Mouse (Mus musculus): ENCODE data around the gene A630095N17Rik. TPM values are rescaled to one million over a fixed set of nuclear protein-coding genes. Genes with fewer than 3 reads are reported as not detected.
A peak's percentile ranks its signal among the peaks of the same experiment; 100 is the strongest.

A630095N17Rik gene
- polyA plus RNA-seq, 1 experiment from 2014 or later = not detected

- Histone ChIP-seq H3K9me3 (ENCODE audit: control insufficient read depth, low read length) (no peaks in the 10 kb centered on the region), H3K27me3 (ENCODE audit: control insufficient read depth, insufficient read depth, low read length) (no peaks in the 10 kb centered on the region), H3K27ac (replicated peaks; ENCODE audit: low read depth, low read length) (0 out of 2 replicates have a peak overlapping the region, but pooled peaks have one; percentile 57), H3K4me2 (ENCODE audit: low read length) (peak overlapping the region; percentile 100), H3K9ac (replicated peaks; ENCODE audit: low read length) (no peak overlapping the region), H3K4me1 (ENCODE audit: control insufficient read depth, insufficient read depth, low read length) (peaks cover 16% of the 10 kb centered on the region), H3K4me3 (replicated peaks; ENCODE audit: low read depth, low read length) (peak overlapping the region; percentile 55), H3K36me3 (ENCODE audit: control insufficient read depth, insufficient read depth, low read length) (peaks cover 62% of the 10 kb centered on the region)
- WGBS = 31% methylated on average over 7 of the region's 7 CpGs
- DNase-seq (no peak), ATAC-seq (ENCODE audit: low FRiP score, low TSS enrichment) (no peak)
These were observed 51.2 kb downstream of the A630095N17Rik start for GRCm38 (mm10) chr1:75180741-75181140.

GRCm38 (mm10) chr1:75180105-75180590, 51.8 kb downstream of the A630095N17Rik start, which contains the start of gene Abcb6:
Gene Abcb6 (minus strand): TSS chr1:75180392.
- peak within 1 kb of the TSS; percentile 100 for H3K4me2 ChIP-seq (ENCODE audit: low read length)
- peak within 1 kb of the TSS; percentile 57; the same call in 1 of the 2 replicates for H3K27ac ChIP-seq (replicated peaks; ENCODE audit: low read depth, low read length)
- H3K36me3 ChIP-seq (ENCODE audit: control insufficient read depth, insufficient read depth, low read length) = peaks cover 62% of the 10 kb centered on the region

GRCm38 (mm10) chr1:75179334-75180104, 52.4 kb downstream of the A630095N17Rik start:
- peaks cover 60% of the 10 kb centered on the region for H3K36me3 ChIP-seq (ENCODE audit: control insufficient read depth, insufficient read depth, low read length)
- peak overlapping the region; percentile 100 for H3K4me2 ChIP-seq (ENCODE audit: low read length)
- H3K9ac ChIP-seq (replicated peaks; ENCODE audit: low read length) = peak overlapping the region; percentile 61
- H3K27me3 ChIP-seq (ENCODE audit: control insufficient read depth, insufficient read depth, low read length) = no peaks in the 10 kb centered on the region
- ATAC-seq (ENCODE audit: low FRiP score, low TSS enrichment) = peak; percentile 7
- 6% methylated on average over 23 of the region's 23 CpGs for WGBS
- H3K27ac ChIP-seq (replicated peaks; ENCODE audit: low read depth, low read length) = peak overlapping the region; percentile 57; the same call in 1 of the 2 replicates
- peak overlapping the region; percentile 55 for H3K4me3 ChIP-seq (replicated peaks; ENCODE audit: low read depth, low read length)
- no peaks in the 10 kb centered on the region for H3K9me3 ChIP-seq (ENCODE audit: control insufficient read depth, low read length)
- peaks cover 16% of the 10 kb centered on the region for H3K4me1 ChIP-seq (ENCODE audit: control insufficient read depth, insufficient read depth, low read length)
- peak; percentile 39 for DNase-seq

More at GRCm38 (mm10) chr1:75180105-75180590, 51.8 kb downstream of the A630095N17Rik start, which contains the start of gene Abcb6:
- peak; percentile 94 for ATAC-seq (ENCODE audit: low FRiP score, low TSS enrichment)
- Histone ChIP-seq H3K4me3 (replicated peaks; ENCODE audit: low read depth, low read length) (peak within 1 kb of the TSS; percentile 55), H3K27me3 (ENCODE audit: control insufficient read depth, insufficient read depth, low read length) (no peaks in the 10 kb centered on the region), H3K4me1 (ENCODE audit: control insufficient read depth, insufficient read depth, low read length) (peaks cover 16% of the 10 kb centered on the region), H3K9ac (replicated peaks; ENCODE audit: low read length) (peak within 1 kb of the TSS; percentile 61), H3K9me3 (ENCODE audit: control insufficient read depth, low read length) (no peaks in the 10 kb centered on the region)
- peak; percentile 96 for DNase-seq
- under 1% methylated on average over 31 of the region's 31 CpGs for WGBS

Small RNA genes lying within 50 kb of the gene (microRNA-seq; reads per million reads assigned to microRNA genes)
- gene Gm27943 = not detected

Other genes with a start within 250 kb of the A630095N17Rik start
- gene Nhej1, start 106.9 kb downstream of the A630095N17Rik start, polyA plus RNA-seq (2014; fragmentation: Nextera tagmentation; extraction: Ambion mirVana) = 6.9 and 7.7 TPM in 2 replicates
- not detected in 2 replicates for gene Slc23a3, start 98.2 kb downstream of the A630095N17Rik start, polyA plus RNA-seq (2014; fragmentation: Nextera tagmentation; extraction: Ambion mirVana)
- 48.8 and 52.5 TPM in 2 replicates for gene Cnppd1, start 89.4 kb downstream of the A630095N17Rik start, polyA plus RNA-seq (2014; fragmentation: Nextera tagmentation; extraction: Ambion mirVana)
- gene Retreg2, start 89.3 kb downstream of the A630095N17Rik start, polyA plus RNA-seq (2014; fragmentation: Nextera tagmentation; extraction: Ambion mirVana) = 126 and 133 TPM in 2 replicates
- 34.5 and 34.8 TPM in 2 replicates for gene Zfand2b, start 63.5 kb downstream of the A630095N17Rik start, polyA plus RNA-seq (2014; fragmentation: Nextera tagmentation; extraction: Ambion mirVana)
- gene Abcb6, start 51.7 kb downstream of the A630095N17Rik start, polyA plus RNA-seq (2014; fragmentation: Nextera tagmentation; extraction: Ambion mirVana) = 35.5 and 36.3 TPM in 2 replicates
- gene Ankzf1, start 40.0 kb downstream of the A630095N17Rik start, polyA plus RNA-seq (2014; fragmentation: Nextera tagmentation; extraction: Ambion mirVana) = 18.1 and 19.7 TPM in 2 replicates
- gene Atg9a, start 39.9 kb downstream of the A630095N17Rik start, polyA plus RNA-seq (2014; fragmentation: Nextera tagmentation; extraction: Ambion mirVana) = 40.7 and 47.8 TPM in 2 replicates
- gene Glb1l, start 21.3 kb downstream of the A630095N17Rik start, polyA plus RNA-seq (2014; fragmentation: Nextera tagmentation; extraction: Ambion mirVana) = 14.2 and 24.2 TPM in 2 replicates
- 120 and 144 TPM in 2 replicates for gene Stk16, start 21.3 kb downstream of the A630095N17Rik start, polyA plus RNA-seq (2014; fragmentation: Nextera tagmentation; extraction: Ambion mirVana)
- 4.2 and 6.4 TPM in 2 replicates for gene Tuba4a, start 12.2 kb downstream of the A630095N17Rik start, polyA plus RNA-seq (2014; fragmentation: Nextera tagmentation; extraction: Ambion mirVana)
- 29.5 and 38.3 TPM in 2 replicates for gene Dnajb2, start 4.3 kb upstream of the A630095N17Rik start, polyA plus RNA-seq (2014; fragmentation: Nextera tagmentation; extraction: Ambion mirVana)
- 16.6 and 19.3 TPM in 2 replicates for gene Ptprn, start 32.4 kb upstream of the A630095N17Rik start, polyA plus RNA-seq (2014; fragmentation: Nextera tagmentation; extraction: Ambion mirVana)
- 116 and 164 TPM in 2 replicates for gene Resp18, start 46.3 kb upstream of the A630095N17Rik start, polyA plus RNA-seq (2014; fragmentation: Nextera tagmentation; extraction: Ambion mirVana)
- 146 and 152 TPM in 2 replicates for gene Dnpep, start 85.9 kb upstream of the A630095N17Rik start, polyA plus RNA-seq (2014; fragmentation: Nextera tagmentation; extraction: Ambion mirVana)
- 0.32 and 1.4 TPM in 2 replicates for gene Des, start 128.2 kb upstream of the A630095N17Rik start, polyA plus RNA-seq (2014; fragmentation: Nextera tagmentation; extraction: Ambion mirVana)
- gene Speg, start 143.2 kb upstream of the A630095N17Rik start, polyA plus RNA-seq (2014; fragmentation: Nextera tagmentation; extraction: Ambion mirVana) = 15.6 and 19.4 TPM in 2 replicates
- gene Gmppa, start 203.8 kb upstream of the A630095N17Rik start, polyA plus RNA-seq (2014; fragmentation: Nextera tagmentation; extraction: Ambion mirVana) = 75.7 and 75.9 TPM in 2 replicates
- 16.6 and 34.3 TPM in 2 replicates for gene Asic4, start 218.3 kb upstream of the A630095N17Rik start, polyA plus RNA-seq (2014; fragmentation: Nextera tagmentation; extraction: Ambion mirVana)
- gene Chpf, start 247.2 kb upstream of the A630095N17Rik start, polyA plus RNA-seq (2014; fragmentation: Nextera tagmentation; extraction: Ambion mirVana) = 39.7 and 44.2 TPM in 2 replicates
- gene Tmem198, start 247.4 kb upstream of the A630095N17Rik start, polyA plus RNA-seq (2014; fragmentation: Nextera tagmentation; extraction: Ambion mirVana) = 42.9 and 55.9 TPM in 2 replicates